In the genomic region with DNA sequence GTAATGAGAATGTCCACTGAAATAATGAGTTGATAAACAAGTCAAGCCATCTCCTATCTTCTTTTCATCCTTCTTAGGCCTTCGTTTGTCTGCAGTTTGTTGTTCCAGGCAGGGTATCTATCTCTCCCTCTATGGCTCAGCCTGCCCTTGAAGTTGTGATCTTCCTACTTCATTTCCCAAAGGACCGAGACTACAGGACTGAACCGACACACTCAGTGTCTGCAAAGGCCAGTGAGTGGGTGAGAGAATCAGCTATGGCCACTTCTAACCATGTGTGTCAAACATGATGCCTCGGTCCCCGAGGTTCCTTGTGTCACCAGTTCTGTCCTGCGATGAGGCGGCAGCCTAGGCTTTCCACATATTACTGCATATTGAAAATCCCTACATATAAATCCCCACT, we compare ENCODE assay signal across 28 mouse cellular contexts. TPM values are rescaled to one million over a fixed set of nuclear protein-coding genes. Genes with fewer than 3 reads are reported as not detected.
"Had no signal": no experiment of that assay in that cellular context is flagged by ENCODE, and none has a peak within 500 bp of the region (broad histone marks: within the 10 kb centered on the region; RNA-seq: fewer than 3 reads in every experiment).

No protein-coding gene starts in this region.

- H3K27me3 ChIP-seq: embryonic facial prominence, embryonic 12.5 days; embryonic facial prominence, embryonic 13.5 days; embryonic facial prominence, embryonic 15.5 days; forebrain, embryonic 12.5 days; forebrain, embryonic 13.5 days; forebrain, embryonic 15.5 days had no signal

- H3K4me2 ChIP-seq: embryonic facial prominence, embryonic 12.5 days; embryonic facial prominence, embryonic 13.5 days; embryonic facial prominence, embryonic 15.5 days; forebrain, embryonic 12.5 days; forebrain, embryonic 13.5 days; forebrain, embryonic 15.5 days had no signal

- H3K4me3 ChIP-seq: embryonic facial prominence, embryonic 10.5 days; embryonic facial prominence, embryonic 12.5 days; embryonic facial prominence, embryonic 13.5 days; embryonic facial prominence, embryonic 15.5 days; erythroblast, embryonic 14.5 days; forebrain, embryonic 10.5 days; forebrain, embryonic 12.5 days; forebrain, embryonic 13.5 days; forebrain, embryonic 15.5 days; gastrocnemius, adult 2 months had no signal

- H3K9ac ChIP-seq: embryonic facial prominence, embryonic 12.5 days; embryonic facial prominence, embryonic 13.5 days; embryonic facial prominence, embryonic 15.5 days; forebrain, embryonic 12.5 days; forebrain, embryonic 13.5 days; forebrain, embryonic 15.5 days; forebrain, postnatal 0 days had no signal

- ATAC-seq: forebrain, embryonic 13.5 days; forebrain, embryonic 14.5 days; forebrain, embryonic 15.5 days; forebrain, embryonic 16.5 days; forebrain, postnatal 0 days had no signal

- H3K27ac ChIP-seq: embryonic facial prominence, embryonic 10.5 days; embryonic facial prominence, embryonic 12.5 days; embryonic facial prominence, embryonic 13.5 days; embryonic facial prominence, embryonic 15.5 days; forebrain, embryonic 10.5 days; forebrain, embryonic 12.5 days; forebrain, embryonic 13.5 days; forebrain, embryonic 15.5 days; gastrocnemius, adult 2 months had no signal

- DNase-seq: cerebellum, adult 18-20 months; cerebellum, adult 2 months; cerebellum, adult 8-10 months; cerebellum, adult 9-10 months; cerebellum, adult 9-11 months; cerebellum, postnatal 10 days; cerebellum, postnatal 14 days; cerebellum, postnatal 25 days; cerebellum, postnatal 36 days; embryo, embryonic 11 days; forebrain, postnatal 0 days; gastrocnemius, adult 2 months; gastrocnemius, postnatal 10 days; gastrocnemius, postnatal 14 days; gastrocnemius, postnatal 25 days; gastrocnemius, postnatal 36 days had no signal

- H3K9me3 ChIP-seq: embryonic facial prominence, embryonic 10.5 days; embryonic facial prominence, embryonic 12.5 days; embryonic facial prominence, embryonic 13.5 days; embryonic facial prominence, embryonic 15.5 days; forebrain, embryonic 10.5 days; forebrain, embryonic 12.5 days; forebrain, embryonic 13.5 days; forebrain, embryonic 15.5 days had no signal

- H3K4me1 ChIP-seq: embryonic facial prominence, embryonic 10.5 days; embryonic facial prominence, embryonic 12.5 days; embryonic facial prominence, embryonic 13.5 days; embryonic facial prominence, embryonic 15.5 days; forebrain, embryonic 10.5 days; forebrain, embryonic 12.5 days; forebrain, embryonic 13.5 days; forebrain, embryonic 15.5 days had no signal

RNA-seq across cellular contexts. Expression of a gene that starts 19.2 kb away (rescaled TPM):
- total RNA-seq: granulocyte monocyte progenitor cell, adult 5-6 weeks had no signal
